Mouse (Mus musculus) CH12.LX (cell line): ENCODE measurements at regions not wholly inside any gene's neighbourhood (a gene's known extent, or its start where the extent isn't known, plus 50 kb on each side); places are given as distances from the start of the nearest gene placed in this dataset.

ENCODE experiments used
- DNase-seq: peaks from one replicate; pipeline ENCODE4 v3.0.0-alpha.2; 2013; ENCODE audit errors: extremely low read depth
- H3K27ac ChIP-seq: 2 replicates; pipeline ENCODE4 v1.5.1; 2012; ENCODE audit warnings: low read depth, mild to moderate bottlenecking, control low read depth, moderate library complexity; ENCODE audit not compliant: insufficient read depth
- H3K27me3 ChIP-seq: replicated peaks from 2 replicates; pipeline ENCODE3; 2012; ENCODE audit warnings: inconsistent platforms
- H3K36me3 ChIP-seq, 2 experiments: replicated peaks in 1 of 2; 2 replicates each; pipeline versions ENCODE3 to v1.6.1; 2012; ENCODE audit warnings: inconsistent platforms in 1 of 2, low read length in 1 of 2, mild to moderate bottlenecking in 1 of 2, mixed read lengths in 1 of 2, moderate library complexity in 1 of 2; ENCODE audit not compliant: control insufficient read depth in 1 of 2, insufficient read depth in 1 of 2
- H3K4me1 ChIP-seq, 2 experiments: 2 replicates each; pipeline ENCODE4 v1.6.1; 2012; ENCODE audit warnings: inconsistent platforms in 1 of 2, moderate library complexity in 1 of 2; ENCODE audit not compliant: insufficient read depth in 2 of 2, control insufficient read depth in 1 of 2
- H3K4me2 ChIP-seq: 2 replicates; pipeline ENCODE4 v1.6.1; 2012; ENCODE audit warnings: low read depth, mild to moderate bottlenecking, control low read depth; ENCODE audit not compliant: poor library complexity, insufficient read depth, severe bottlenecking
- H3K4me3 ChIP-seq, 3 experiments: fragments of 150-350 bp in 1 of 3; sonication (generic) in 1 of 3; replicated peaks in 1 of 3; 2 replicates each; pipeline versions ENCODE3 to v1.5.1; 2011 to 2012; ENCODE audit warnings: low read depth in 2 of 3, low read length in 2 of 3, mild to moderate bottlenecking in 2 of 3, moderate library complexity in 2 of 3, control low read depth in 1 of 3, improper control_type of control experiment in 1 of 3, inconsistent platforms in 1 of 3, mixed read lengths in 1 of 3; ENCODE audit not compliant: poor library complexity in 1 of 3
- H3K79me2 ChIP-seq: replicated peaks from 2 replicates; pipeline ENCODE4 v1.6.1; 2012; ENCODE audit warnings: mild to moderate bottlenecking, moderate library complexity; ENCODE audit not compliant: control insufficient read depth, poor library complexity, insufficient read depth, severe bottlenecking; ENCODE audit errors: extremely low read depth
- H3K9ac ChIP-seq: 2 replicates; pipeline ENCODE4 v1.6.1; 2012; ENCODE audit warnings: low read depth, mild to moderate bottlenecking, control low read depth, moderate library complexity; ENCODE audit not compliant: insufficient read depth
- H3K9me3 ChIP-seq: replicated peaks from 2 replicates; pipeline ENCODE3; 2012; ENCODE audit warnings: low read length, inconsistent platforms, mixed read lengths
- BHLHE40 ChIP-seq: IDR thresholded peaks from 2 replicates; pipeline ENCODE4 v1.6.1; 2011; ENCODE audit warnings: mild to moderate bottlenecking, low read depth, low read length, improper control_type of control experiment
- CHD1 ChIP-seq: IDR thresholded peaks from 2 replicates; pipeline ENCODE4 v1.6.1; 2012; ENCODE audit warnings: low read depth, low read length, improper control_type of control experiment, inconsistent platforms
- ELF1 ChIP-seq: IDR thresholded peaks from 2 replicates; pipeline ENCODE4 v1.6.1; 2014; ENCODE audit warnings: low read depth, mild to moderate bottlenecking, inconsistent platforms, low read length, improper control_type of control experiment
- EP300 ChIP-seq: IDR thresholded peaks from 2 replicates; pipeline ENCODE4 v1.6.1; 2011; ENCODE audit warnings: low read length, improper control_type of control experiment
- GABPA ChIP-seq: IDR thresholded peaks from 2 replicates; pipeline ENCODE4 v1.6.1; 2012; ENCODE audit warnings: low read depth, low read length, improper control_type of control experiment, inconsistent platforms; ENCODE audit not compliant: insufficient replicate concordance
- HCFC1 ChIP-seq: IDR thresholded peaks from 2 replicates; pipeline ENCODE4 v1.6.1; 2012; ENCODE audit warnings: low read depth, mild to moderate bottlenecking, inconsistent platforms, low read length, improper control_type of control experiment
- IRF4 ChIP-seq: IDR thresholded peaks from 2 replicates; pipeline ENCODE4 v1.6.1; 2014; ENCODE audit warnings: low read depth, mild to moderate bottlenecking, inconsistent platforms, low read length, improper control_type of control experiment
- JUN ChIP-seq: IDR thresholded peaks from 2 replicates; pipeline ENCODE4 v1.6.1; 2011; ENCODE audit warnings: low read depth, mild to moderate bottlenecking, low read length, improper control_type of control experiment, moderate library complexity; ENCODE audit not compliant: insufficient read depth
- JUND ChIP-seq: conservative IDR thresholded peaks from 2 replicates; pipeline ENCODE4 v1.6.1; 2011; ENCODE audit warnings: low read depth, low read length, improper control_type of control experiment
- MAZ ChIP-seq: IDR thresholded peaks from 2 replicates; pipeline ENCODE4 v1.6.1; 2012; ENCODE audit warnings: low read depth, mild to moderate bottlenecking, inconsistent platforms, low read length, improper control_type of control experiment, moderate library complexity
- MEF2A ChIP-seq: IDR thresholded peaks from 2 replicates; pipeline ENCODE4 v1.6.1; 2014; ENCODE audit warnings: low read depth, mild to moderate bottlenecking, inconsistent platforms, low read length, improper control_type of control experiment, borderline replicate concordance
- MYC ChIP-seq: IDR thresholded peaks from 2 replicates; pipeline ENCODE4 v1.6.1; 2011; ENCODE audit warnings: low read depth, mild to moderate bottlenecking, improper control_type of control experiment, low read length
- NELFE ChIP-seq: IDR thresholded peaks from 2 replicates; pipeline ENCODE4 v1.6.1; 2011; ENCODE audit warnings: low read depth, low read length, improper control_type of control experiment
- NRF1 ChIP-seq: IDR thresholded peaks from 2 replicates; pipeline ENCODE4 v1.6.1; 2014; ENCODE audit warnings: low read depth, mild to moderate bottlenecking, inconsistent platforms, low read length, improper control_type of control experiment, moderate library complexity
- POLR2AphosphoS2 ChIP-seq: IDR thresholded peaks from 2 replicates; pipeline ENCODE4 v1.6.1; 2011; ENCODE audit warnings: low read depth, low read length, improper control_type of control experiment
- SIN3A ChIP-seq: IDR thresholded peaks from 2 replicates; pipeline ENCODE4 v1.6.1; 2012; ENCODE audit warnings: low read length, improper control_type of control experiment, inconsistent platforms
- TBP ChIP-seq: conservative IDR thresholded peaks from 2 replicates; pipeline ENCODE4 v1.6.1; 2011; ENCODE audit warnings: low read depth, low read length, improper control_type of control experiment
- UBTF ChIP-seq: IDR thresholded peaks from 2 replicates; pipeline ENCODE4 v1.6.1; 2012; ENCODE audit warnings: low read depth, mild to moderate bottlenecking, inconsistent platforms, low read length, improper control_type of control experiment, moderate library complexity
- ZKSCAN1 ChIP-seq: IDR thresholded peaks from 2 replicates; pipeline ENCODE4 v1.6.1; 2012; ENCODE audit warnings: low read depth, inconsistent platforms, low read length, improper control_type of control experiment, borderline replicate concordance
- ZMIZ1 ChIP-seq: IDR thresholded peaks from 2 replicates; pipeline ENCODE4 v1.6.1; 2012; ENCODE audit warnings: low read depth, mild to moderate bottlenecking, inconsistent platforms, low read length, improper control_type of control experiment
- dilution Hi-C: fragments of 300-500 bp; cut with MboI; formaldehyde crosslinking; loops from 2 replicates; pipeline ENCODE4 v1.14.3; 2020; ENCODE audit warnings: low sequenced_read_pairs; ENCODE audit not compliant: extremely low pct_unique_long_range_greater_than_20kb, extremely low pct_ligation_motif_present
- in situ Hi-C: fragments of 300-500 bp; cut with MboI; formaldehyde crosslinking; loops from 3 replicates; pipeline ENCODE4 v1.14.3; 2019; ENCODE audit warnings: low sequenced_read_pairs, low pct_ligation_motif_present, low pct_unique_long_range_greater_than_20kb, mixed read lengths

DNA sequence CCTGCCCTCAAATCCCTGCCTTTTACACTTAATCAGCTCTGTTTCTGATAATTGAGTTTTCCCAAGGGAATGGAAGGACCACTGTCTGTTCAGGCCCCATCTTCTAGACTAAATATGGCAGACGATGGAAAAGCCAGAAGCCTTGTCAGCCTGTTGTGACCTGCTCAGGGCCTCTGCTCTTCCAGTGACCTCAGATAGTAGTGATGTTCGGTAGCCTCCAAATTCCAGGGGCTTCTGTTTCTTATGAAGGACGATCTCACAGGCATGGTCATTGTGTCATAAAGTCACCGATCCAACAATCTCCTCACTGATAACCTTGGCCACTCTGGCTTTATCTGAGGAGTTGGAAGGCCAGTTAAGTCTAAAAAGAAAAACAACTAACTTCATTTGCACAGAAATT, 330.5 kb downstream of the Inhba start:
- Histone ChIP-seq H3K79me2 (no peaks in the 10 kb centered on the region), H3K4me2 (no peak overlapping the region)

DNA sequence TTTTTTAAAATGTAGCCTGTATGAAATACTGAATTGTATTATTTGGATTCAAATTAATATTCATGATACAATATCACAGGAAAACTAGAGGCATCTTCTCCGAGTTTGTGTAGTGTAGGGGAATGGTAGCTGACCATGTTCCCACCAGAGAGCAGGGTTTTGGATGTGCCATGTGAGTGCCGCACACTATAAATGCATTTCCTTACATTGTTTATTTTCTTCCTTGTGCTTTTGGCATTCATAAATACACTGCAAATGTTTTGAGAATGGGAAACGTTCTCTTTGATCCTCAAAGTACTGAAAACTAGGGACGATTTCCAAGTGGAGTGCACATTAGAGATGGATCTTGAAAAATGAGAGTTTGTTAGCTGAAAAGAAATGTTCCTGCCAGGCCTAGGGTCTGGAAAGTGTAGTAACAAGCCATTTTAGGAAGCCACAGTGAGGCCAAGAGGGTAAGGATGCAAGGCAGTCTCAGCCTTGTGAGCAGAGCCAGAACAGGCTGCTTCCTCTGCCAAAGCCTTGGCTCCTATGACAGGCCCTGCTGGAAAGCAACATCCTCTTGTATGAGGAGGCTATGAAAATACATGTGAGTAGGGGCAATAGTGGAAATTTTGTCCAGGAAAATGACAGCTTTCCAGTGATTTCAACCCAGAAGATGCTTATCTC, 331.8 kb downstream of the Inhba start:
- no peak overlapping the region for H3K9ac ChIP-seq
- no peaks in the 10 kb centered on the region for H3K27me3 ChIP-seq
- no peaks in the 10 kb centered on the region for H3K36me3 ChIP-seq
- dilution Hi-C loops: no loop called here
- no peaks in the 10 kb centered on the region for H3K79me2 ChIP-seq
- no peak overlapping the region for H3K4me2 ChIP-seq
- H3K27ac ChIP-seq: no peak overlapping the region
- no peaks in the 10 kb centered on the region for H3K9me3 ChIP-seq
- DNase-seq: no peak
- TF ChIP-seq NELFE (no peak), CHD1 (no peak), BHLHE40 (no peak)
- H3K4me1 ChIP-seq: peaks cover 0 to 7% of the 10 kb centered on the region in 2 experiments; a peak in 1 of 4 replicates
- H3K4me3 ChIP-seq: no peak overlapping the region
- in situ Hi-C loops: no loop called here

More for the DNA sequence above, 330.5 kb downstream of the Inhba start:
- H3K27ac ChIP-seq: no peak overlapping the region
- no peak for TF ChIP-seq NRF1
- no peak for TF ChIP-seq JUND
- TF ChIP-seq SIN3A: no peak
- TF ChIP-seq HCFC1: no peak
- TF ChIP-seq MEF2A: no peak
- no peak for TF ChIP-seq GABPA
- no peak for TF ChIP-seq JUN
- TF ChIP-seq MAZ: no peak
- no peak for TF ChIP-seq UBTF
- no peak for TF ChIP-seq EP300
- TF ChIP-seq ZMIZ1: no peak
- no peak for TF ChIP-seq NELFE
- no peak for TF ChIP-seq IRF4
- no peak for TF ChIP-seq POLR2AphosphoS2
- TF ChIP-seq TBP: no peak
- TF ChIP-seq ELF1: no peak
- no peak for TF ChIP-seq ZKSCAN1
- no peak for TF ChIP-seq MYC
- TF ChIP-seq, all 38 proteins: peak for 0
- no peak overlapping the region for H3K9ac ChIP-seq
- no peaks in the 10 kb centered on the region for H3K9me3 ChIP-seq
- no peaks in the 10 kb centered on the region for H3K36me3 ChIP-seq
- no peak overlapping the region for H3K4me3 ChIP-seq
- no peaks in the 10 kb centered on the region for H3K27me3 ChIP-seq
- peaks cover 0 to 7% of the 10 kb centered on the region in 2 experiments; a peak in 1 of 4 replicates for H3K4me1 ChIP-seq
- dilution Hi-C loops (no loop called here), in situ Hi-C loops (no loop called here)
- no peak for DNase-seq
